Mouse (Mus musculus) lung, embryonic 15.5 days (tissue): Measurements from ENCODE around the gene Ldb1. TPM values are rescaled to one million over a fixed set of nuclear protein-coding genes. Genes with fewer than 3 reads are reported as not detected.

Source experiments
- ATAC-seq: fragments of 200-750 bp; cut with Nextera tagmentation; 2 replicates; pipeline ENCODE4 v1.8.0; 2017; ENCODE audit warnings: moderate number of reproducible peaks, borderline replicate concordance; ENCODE audit not compliant: low FRiP score, low TSS enrichment; ENCODE audit errors: extremely low read depth
- H3K27ac ChIP-seq: fragments of 300-500 bp; sonication (generic); 2 replicates; pipeline ENCODE4 v1.5.1; 2015; ENCODE audit warnings: moderate library complexity, mild to moderate bottlenecking, inconsistent platforms
- H3K27me3 ChIP-seq: fragments of 300-500 bp; sonication (generic); 2 replicates; pipeline ENCODE4 v1.6.1; 2015; ENCODE audit warnings: inconsistent platforms
- H3K36me3 ChIP-seq: fragments of 300-500 bp; sonication (generic); 2 replicates; pipeline ENCODE4 v1.6.1; 2015; ENCODE audit warnings: inconsistent platforms
- H3K4me1 ChIP-seq: fragments of 300-500 bp; sonication (generic); 2 replicates; pipeline ENCODE4 v1.6.1; 2015; ENCODE audit warnings: inconsistent platforms
- H3K4me2 ChIP-seq: fragments of 300-500 bp; sonication (generic); 2 replicates; pipeline ENCODE4 v1.6.1; 2015; ENCODE audit warnings: inconsistent platforms, mild to moderate bottlenecking, moderate library complexity
- H3K4me3 ChIP-seq: fragments of 300-500 bp; sonication (generic); 2 replicates; pipeline ENCODE4 v1.5.1; 2015; ENCODE audit warnings: mild to moderate bottlenecking, inconsistent platforms
- H3K9ac ChIP-seq: fragments of 300-500 bp; sonication (generic); 2 replicates; pipeline ENCODE4 v1.6.1; 2015; ENCODE audit warnings: inconsistent platforms
- H3K9me3 ChIP-seq: fragments of 300-500 bp; sonication (generic); 2 replicates; pipeline ENCODE4 v1.6.1; 2016; ENCODE audit warnings: inconsistent platforms
- WGBS: fragments of 180-500 bp; shearing (Covaris S2); methylation state at CpG from one replicate; pipeline ENCODE4 v1.1.7; 2015; 5-methylcytosine and 5-hydroxymethylcytosine counted together
- polyA plus RNA-seq: library from polyadenylated mRNA; unstranded; fragments of >200 nt; fragmentation: Nextera tagmentation; extraction: Ambion mirVana; gene quantifications from 2 replicates; pipeline ENCODE4 v1.2.1, GENCODE M21; 2015

The Ldb1 gene
- polyA plus RNA-seq, 1 experiment from 2014 or later, result 99.7 TPM

GRCm38 (mm10) chr19:45988238-45988637, 56.8 kb downstream of the Ldb1 start:
- Histone ChIP-seq H3K9me3 (no peaks in the 10 kb centered on the region), H3K27ac (no peak overlapping the region), H3K4me1 (no peaks in the 10 kb centered on the region), H3K9ac (no peak overlapping the region), H3K4me2 (no peak overlapping the region), H3K27me3 (no peaks in the 10 kb centered on the region), H3K36me3 (no peaks in the 10 kb centered on the region), H3K4me3 (no peak overlapping the region)
- no peak for ATAC-seq
- 96% methylated on average over 3 of the region's 3 CpGs for WGBS

GRCm38 (mm10) chr19:45984379-45984778, 60.6 kb downstream of the Ldb1 start:
- H3K9me3 ChIP-seq, result no peaks in the 10 kb centered on the region
- no peaks in the 10 kb centered on the region for H3K4me1 ChIP-seq
- no peak overlapping the region for H3K4me3 ChIP-seq
- H3K27ac ChIP-seq, result no peak overlapping the region
- H3K27me3 ChIP-seq, result no peaks in the 10 kb centered on the region
- no peak overlapping the region for H3K4me2 ChIP-seq
- no peak for ATAC-seq
- H3K36me3 ChIP-seq, result no peaks in the 10 kb centered on the region
- no peak overlapping the region for H3K9ac ChIP-seq

Other genes with a start within 250 kb of the Ldb1 start
- gene Kcnip2, start 229.2 kb downstream of the Ldb1 start, polyA plus RNA-seq, result 2.6 and 3.3 TPM in 2 replicates
- 15.6 and 17.9 TPM in 2 replicates for gene Armh3, start 46.7 kb downstream of the Ldb1 start, polyA plus RNA-seq
- gene Hps6, start 41.7 kb downstream of the Ldb1 start, polyA plus RNA-seq, result 9.7 and 11.1 TPM in 2 replicates
- 28.0 and 29.5 TPM in 2 replicates for gene Pprc1, start 328 bp downstream of the Ldb1 start, polyA plus RNA-seq
- gene Nolc1, start 30.6 kb upstream of the Ldb1 start, polyA plus RNA-seq, result 76.4 and 77.7 TPM in 2 replicates
- not detected in 2 replicates for gene Elovl3, start 86.7 kb upstream of the Ldb1 start, polyA plus RNA-seq
- 0.39 and 0.53 TPM in 2 replicates for gene Pitx3, start 103.1 kb upstream of the Ldb1 start, polyA plus RNA-seq
- 62.4 and 65.0 TPM in 2 replicates for gene Gbf1, start 107.3 kb upstream of the Ldb1 start, polyA plus RNA-seq